Mouse (Mus musculus) neural tube, embryonic 12.5 days (tissue): ENCODE measurements around the gene Fat3. TPM values are rescaled to one million over a fixed set of nuclear protein-coding genes. Genes with fewer than 3 reads are reported as not detected.

Source experiments
- ATAC-seq: fragments of 200-750 bp; cut with Nextera tagmentation; 2 replicates; pipeline ENCODE4 v1.8.0; 2017; ENCODE audit warnings: low read depth, mild to moderate bottlenecking, moderate TSS enrichment, moderate library complexity; ENCODE audit not compliant: low FRiP score
- H3K27ac ChIP-seq: fragments of 300-500 bp; sonication (generic); 2 replicates; pipeline ENCODE4 v1.5.1; 2016
- H3K27me3 ChIP-seq: fragments of 300-500 bp; sonication (generic); replicated peaks from 2 replicates; pipeline ENCODE4 v1.6.1; 2016; ENCODE audit warnings: mild to moderate bottlenecking
- H3K36me3 ChIP-seq: fragments of 300-500 bp; sonication (generic); 2 replicates; pipeline ENCODE4 v1.6.1; 2016; ENCODE audit warnings: mild to moderate bottlenecking
- H3K4me1 ChIP-seq: fragments of 300-500 bp; sonication (generic); 2 replicates; pipeline ENCODE4 v1.6.1; 2016
- H3K4me2 ChIP-seq: fragments of 300-500 bp; sonication (generic); replicated peaks from 2 replicates; pipeline ENCODE4 v1.6.1; 2016; ENCODE audit warnings: mild to moderate bottlenecking
- H3K4me3 ChIP-seq: fragments of 300-500 bp; sonication (generic); 2 replicates; pipeline ENCODE4 v1.5.1; 2016
- H3K9ac ChIP-seq: fragments of 300-500 bp; sonication (generic); 2 replicates; pipeline ENCODE4 v1.6.1; 2016; ENCODE audit warnings: mild to moderate bottlenecking
- H3K9me3 ChIP-seq: fragments of 300-500 bp; sonication (generic); 2 replicates; pipeline ENCODE4 v1.6.1; 2016; ENCODE audit warnings: mild to moderate bottlenecking
- WGBS: fragments of 180-500 bp; shearing (Covaris S2); methylation state at CpG from one replicate; pipeline ENCODE4 v1.1.7; 2016; 5-methylcytosine and 5-hydroxymethylcytosine counted together
- polyA plus RNA-seq: library from polyadenylated mRNA; unstranded; fragments of >200 nt; fragmentation: Nextera tagmentation; extraction: Ambion mirVana; gene quantifications from 2 replicates; pipeline ENCODE4 v1.2.1, GENCODE M21; 2016

Gene Fat3
- polyA plus RNA-seq, 1 experiment from 2014 or later: 12.2 TPM

GRCm38 (mm10) chr9:16026054-16026453 is 475.0 kb downstream of the Fat3 start:
- Histone ChIP-seq H3K36me3 (0 out of 2 replicates have a peak, but pooled peaks cover 2% of the 10 kb centered on the region), H3K27ac (no peak overlapping the region), H3K9me3 (no peaks in the 10 kb centered on the region), H3K4me3 (no peak overlapping the region), H3K4me2 (no peak overlapping the region), H3K27me3 (no peaks in the 10 kb centered on the region), H3K4me1 (peaks cover 5% of the 10 kb centered on the region; the same call in 1 of the 2 replicates), H3K9ac (no peak overlapping the region)
- no peak for ATAC-seq
- 55% methylated on average over 4 of the region's 4 CpGs for WGBS

- Histone ChIP-seq H3K9me3 (no peaks in the 10 kb centered on the region), H3K4me2 (no peak overlapping the region), H3K36me3 (0 out of 2 replicates have a peak, but pooled peaks cover 2% of the 10 kb centered on the region), H3K27ac (no peak overlapping the region), H3K27me3 (no peaks in the 10 kb centered on the region), H3K4me1 (peaks cover 5% of the 10 kb centered on the region; the same call in 1 of the 2 replicates), H3K4me3 (no peak overlapping the region), H3K9ac (no peak overlapping the region)
- ATAC-seq: no peak
- WGBS: 90% methylated on average over 7 of the region's 7 CpGs
These were observed 476.4 kb downstream of the Fat3 start for GRCm38 (mm10) chr9:16024706-16025105.

- no peak overlapping the region for H3K4me3 ChIP-seq
- peaks cover 6% of the 10 kb centered on the region; the same call in 1 of the 2 replicates for H3K36me3 ChIP-seq
- ATAC-seq: no peak
These were observed 487.0 kb downstream of the Fat3 start for GRCm38 (mm10) chr9:16014115-16014514.

DNA sequence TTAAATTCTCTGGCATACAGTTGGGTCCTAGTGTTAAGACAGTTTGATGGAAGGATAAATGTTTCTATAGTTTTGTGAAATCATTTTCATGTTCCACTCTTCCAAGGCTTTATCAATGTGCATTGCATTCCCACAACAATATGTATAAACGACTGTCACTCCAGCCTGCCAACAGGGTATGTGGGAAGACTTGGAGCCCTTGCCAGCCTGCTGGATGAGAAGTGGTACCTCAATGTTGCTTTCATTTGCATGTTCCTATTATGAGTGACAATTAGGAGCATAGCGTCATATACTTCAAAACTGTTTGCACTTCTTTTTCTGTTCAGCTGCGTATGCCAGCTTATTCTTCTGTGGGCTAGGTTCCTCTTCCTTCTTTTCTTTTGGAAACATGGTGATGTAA is 489.7 kb downstream of the Fat3 start:
- ATAC-seq: no peak
- Histone ChIP-seq H3K27ac (no peak overlapping the region), H3K9ac (no peak overlapping the region), H3K4me3 (no peak overlapping the region), H3K36me3 (no peaks in the 10 kb centered on the region), H3K4me2 (no peak overlapping the region), H3K27me3 (no peaks in the 10 kb centered on the region), H3K9me3 (no peaks in the 10 kb centered on the region), H3K4me1 (no peaks in the 10 kb centered on the region)
- 95% methylated on average over 3 of the region's 3 CpGs for WGBS

More at GRCm38 (mm10) chr9:16014115-16014514, 487.0 kb downstream of the Fat3 start:
- WGBS: 21% methylated on average over 2 of the region's 2 CpGs
- Histone ChIP-seq H3K27me3 (no peaks in the 10 kb centered on the region), H3K27ac (no peak overlapping the region), H3K9ac (no peak overlapping the region), H3K4me2 (no peak overlapping the region), H3K9me3 (no peaks in the 10 kb centered on the region), H3K4me1 (no peaks in the 10 kb centered on the region)

GRCm38 (mm10) chr9:16007516-16007915 is 493.6 kb downstream of the Fat3 start:
- no peak overlapping the region for H3K27ac ChIP-seq
- H3K36me3 ChIP-seq: no peaks in the 10 kb centered on the region
- H3K9ac ChIP-seq: no peak overlapping the region
- H3K4me2 ChIP-seq: no peak overlapping the region
- H3K4me1 ChIP-seq: no peaks in the 10 kb centered on the region
- H3K27me3 ChIP-seq: no peaks in the 10 kb centered on the region
- no peak for ATAC-seq
- WGBS: 92% methylated on average over 5 of the region's 5 CpGs
- no peaks in the 10 kb centered on the region for H3K9me3 ChIP-seq
- H3K4me3 ChIP-seq: no peak overlapping the region

DNA sequence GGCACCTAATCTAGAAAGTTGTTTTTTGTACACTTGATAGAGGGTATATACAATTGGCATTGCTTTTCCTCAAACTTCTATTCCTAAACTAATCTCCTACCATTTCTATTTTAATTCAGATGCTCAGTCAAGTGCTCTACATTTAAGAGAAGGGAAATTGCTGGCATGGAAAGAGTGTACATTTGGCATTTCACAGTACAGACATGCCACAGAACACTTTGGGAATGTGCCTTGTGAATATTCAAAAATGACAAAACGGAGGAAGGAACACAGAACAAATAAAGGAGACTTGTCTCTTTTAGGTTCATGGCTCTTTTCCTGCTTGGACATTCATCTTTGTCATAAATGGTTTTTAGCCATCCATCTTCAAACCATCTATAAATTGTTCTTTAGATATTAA is 498.1 kb downstream of the Fat3 start:
- 77% methylated on average over 1 of the region's 1 CpGs for WGBS
- ATAC-seq: no peak
- Histone ChIP-seq H3K4me2 (no peak overlapping the region), H3K27me3 (no peaks in the 10 kb centered on the region), H3K27ac (no peak overlapping the region), H3K9me3 (no peaks in the 10 kb centered on the region), H3K9ac (no peak overlapping the region), H3K4me3 (no peak overlapping the region), H3K4me1 (no peaks in the 10 kb centered on the region), H3K36me3 (peaks cover 18% of the 10 kb centered on the region)

- Histone ChIP-seq H3K4me3 (no peak overlapping the region), H3K27me3 (no peaks in the 10 kb centered on the region), H3K4me2 (no peak overlapping the region), H3K36me3 (peaks cover 41% of the 10 kb centered on the region), H3K27ac (no peak overlapping the region), H3K4me1 (no peaks in the 10 kb centered on the region), H3K9ac (no peak overlapping the region), H3K9me3 (no peaks in the 10 kb centered on the region)
- ATAC-seq: peak; percentile 37; the same call in 1 of the 2 replicates
- 75% methylated on average over 7 of the region's 7 CpGs for WGBS
These were observed 506.3 kb downstream of the Fat3 start for GRCm38 (mm10) chr9:15994762-15995161.

DNA sequence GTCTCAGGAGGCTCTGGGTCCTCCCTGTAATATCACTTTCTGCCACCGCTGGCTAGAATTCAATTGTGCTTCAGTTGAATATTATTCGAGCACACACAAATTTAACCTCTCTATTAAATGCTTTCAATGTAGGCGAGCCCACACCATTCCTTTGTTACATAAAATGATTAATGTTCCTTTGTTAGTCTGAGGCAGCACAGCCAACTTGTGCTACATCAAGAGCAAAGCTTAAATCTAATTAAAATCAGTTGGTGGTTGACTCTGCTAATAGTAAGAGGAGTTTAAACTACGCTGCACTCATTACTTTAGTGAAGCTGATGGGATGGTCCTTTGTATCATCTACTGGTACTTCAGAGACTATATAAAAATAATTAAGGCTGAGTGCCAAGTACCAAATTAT is 506.9 kb downstream of the Fat3 start:
- no peak for ATAC-seq
- H3K4me2 ChIP-seq: no peak overlapping the region
- H3K9ac ChIP-seq: no peak overlapping the region
- no peak overlapping the region for H3K4me3 ChIP-seq
- no peaks in the 10 kb centered on the region for H3K9me3 ChIP-seq
- H3K27me3 ChIP-seq: no peaks in the 10 kb centered on the region
- no peak overlapping the region for H3K27ac ChIP-seq
- no peaks in the 10 kb centered on the region for H3K4me1 ChIP-seq
- H3K36me3 ChIP-seq: peaks cover 36% of the 10 kb centered on the region
- WGBS: 76% methylated on average over 4 of the region's 4 CpGs

- no peaks in the 10 kb centered on the region for H3K4me1 ChIP-seq
- no peak for ATAC-seq
- H3K4me2 ChIP-seq: no peak overlapping the region
- H3K27ac ChIP-seq: no peak overlapping the region
- 66% methylated on average over 7 of the region's 7 CpGs for WGBS
- H3K27me3 ChIP-seq: no peaks in the 10 kb centered on the region
- no peak overlapping the region for H3K4me3 ChIP-seq
- no peak overlapping the region for H3K9ac ChIP-seq
- H3K9me3 ChIP-seq: no peaks in the 10 kb centered on the region
- peaks cover 23% of the 10 kb centered on the region for H3K36me3 ChIP-seq
These were observed 508.8 kb downstream of the Fat3 start for GRCm38 (mm10) chr9:15992158-15992846.

GRCm38 (mm10) chr9:15978317-15978716 is 522.8 kb downstream of the Fat3 start:
- Histone ChIP-seq H3K4me2 (no peak overlapping the region), H3K4me1 (no peaks in the 10 kb centered on the region; the same call in 1 of the 2 replicates), H3K27ac (no peak overlapping the region), H3K36me3 (no peaks in the 10 kb centered on the region), H3K4me3 (no peak overlapping the region), H3K9ac (no peak overlapping the region), H3K27me3 (no peaks in the 10 kb centered on the region), H3K9me3 (no peaks in the 10 kb centered on the region)
- no peak for ATAC-seq
- WGBS: 81% methylated on average over 14 of the region's 14 CpGs

GRCm38 (mm10) chr9:15976959-15977663 is 524.0 kb downstream of the Fat3 start:
- Histone ChIP-seq H3K4me3 (no peak overlapping the region), H3K36me3 (no peaks in the 10 kb centered on the region), H3K27me3 (no peaks in the 10 kb centered on the region), H3K9ac (no peak overlapping the region), H3K4me1 (no peaks in the 10 kb centered on the region; the same call in 1 of the 2 replicates), H3K27ac (no peak overlapping the region), H3K9me3 (no peaks in the 10 kb centered on the region), H3K4me2 (no peak overlapping the region)
- ATAC-seq: peak; percentile 72
- WGBS: 44% methylated on average over 12 of the region's 12 CpGs

GRCm38 (mm10) chr9:15975999-15976398 is 525.1 kb downstream of the Fat3 start:
- Histone ChIP-seq H3K4me2 (no peak overlapping the region), H3K27ac (no peak overlapping the region), H3K4me1 (no peaks in the 10 kb centered on the region; the same call in 1 of the 2 replicates), H3K4me3 (no peak overlapping the region), H3K27me3 (no peaks in the 10 kb centered on the region), H3K9me3 (no peaks in the 10 kb centered on the region), H3K36me3 (no peaks in the 10 kb centered on the region), H3K9ac (no peak overlapping the region)
- ATAC-seq: no peak
- 72% methylated on average over 2 of the region's 2 CpGs for WGBS
